Mouse (Mus musculus) yolk sac, embryonic 10.5 days (tissue): Measurements from ENCODE around the gene Rph3al.
A peak's percentile ranks its signal among the peaks of the same experiment; 100 is the strongest.

ENCODE experiments used
- DNase-seq: peaks from one replicate; pipeline ENCODE4 v3.0.0-alpha.2; 2017; ENCODE audit warnings: low spot score

The Rph3al gene

DNA sequence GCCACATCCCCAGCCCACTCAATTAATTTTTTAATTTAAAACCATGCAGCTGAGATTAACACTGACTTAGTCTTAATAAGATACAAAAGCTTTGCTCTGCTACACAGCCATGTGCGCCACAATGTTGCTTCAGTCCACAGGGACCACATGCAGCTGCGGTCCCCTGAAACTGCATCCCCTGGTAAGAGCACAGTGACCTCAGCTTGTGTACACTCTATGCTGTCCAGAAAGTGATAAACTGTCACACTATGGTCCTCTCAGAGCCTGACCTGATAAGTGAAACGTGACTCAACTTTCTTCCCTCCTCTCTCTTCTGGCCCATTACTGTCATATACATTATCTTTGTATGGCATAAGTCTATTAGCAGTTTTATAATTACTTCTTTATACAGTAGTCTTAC, 12.2 kb upstream of the Rph3al start:
- DNase-seq: no peak

DNA sequence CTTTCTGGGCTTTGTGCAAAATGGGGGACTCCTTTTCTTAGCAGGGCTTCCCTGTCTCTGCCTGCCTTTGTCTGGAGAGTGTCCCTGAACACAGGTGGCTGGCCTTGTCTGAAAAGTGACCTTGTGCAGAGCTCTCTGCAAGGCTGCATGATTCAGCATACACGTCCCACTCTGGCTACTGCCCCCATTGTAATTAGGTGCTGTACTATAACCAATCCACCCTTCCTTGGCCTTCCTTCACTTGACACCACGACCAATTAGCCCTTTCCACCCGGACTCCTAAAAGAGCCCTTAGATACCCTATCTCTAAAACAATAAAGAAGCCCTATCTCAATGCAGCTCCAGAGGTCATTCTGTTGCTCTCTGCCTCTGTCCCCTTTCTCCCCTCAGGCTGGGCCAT, 10.6 kb upstream of the Rph3al start:
- no peak for DNase-seq

DNA sequence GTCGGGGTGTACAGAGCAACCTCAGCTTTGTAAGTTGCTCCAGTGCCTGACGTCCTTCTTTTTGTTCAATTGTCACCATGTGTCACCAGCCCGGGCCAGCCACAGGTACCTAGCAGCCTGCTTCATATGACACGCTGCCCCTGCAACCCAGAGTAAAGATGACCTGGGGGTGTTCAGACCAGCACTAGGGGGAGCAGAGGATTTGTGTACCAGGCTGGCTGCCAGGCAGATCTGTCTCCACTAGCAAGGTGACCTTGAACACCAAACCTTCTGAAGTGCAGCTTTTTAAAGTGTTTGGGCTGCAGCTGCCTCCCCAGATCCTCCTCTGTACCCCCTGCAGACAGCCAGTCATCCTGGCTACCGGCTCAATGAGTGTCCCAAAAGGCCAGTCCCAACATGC, 9.0 kb upstream of the Rph3al start:
- DNase-seq: no peak

- DNase-seq: no peak
Observed at GRCm38 (mm10) chr11:75945805-75946450, 7.7 kb upstream of the Rph3al start.

- DNase-seq: peak; percentile 10
Observed at GRCm38 (mm10) chr11:75937370-75937871, 808 bp downstream of the Rph3al start.

GRCm38 (mm10) chr11:75935819-75936430, 2.3 kb downstream of the Rph3al start:
- DNase-seq: peak; percentile 25

GRCm38 (mm10) chr11:75934425-75934824, 3.8 kb downstream of the Rph3al start:
- DNase-seq: no peak

DNA sequence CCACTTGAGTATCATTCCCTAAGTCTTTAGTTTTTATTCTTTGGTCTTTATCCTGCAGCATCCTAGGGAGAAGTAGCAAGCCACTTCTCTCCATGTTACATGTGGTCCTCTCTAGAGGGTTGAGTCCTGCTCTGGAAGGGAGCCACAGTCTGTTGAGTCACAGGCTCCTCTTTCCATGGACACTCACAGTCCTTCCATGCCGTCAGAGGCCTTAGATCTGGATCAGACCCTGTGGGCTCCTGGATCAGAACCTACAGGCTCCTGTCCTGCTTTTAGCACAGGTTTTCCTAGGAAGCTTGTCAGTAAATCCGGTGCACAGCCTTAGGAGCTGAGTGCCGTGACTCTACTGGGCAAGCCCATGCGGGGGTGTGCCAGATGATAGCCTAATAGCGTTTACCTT, 4.9 kb downstream of the Rph3al start:
- no peak for DNase-seq

- DNase-seq: no peak
Observed at GRCm38 (mm10) chr11:75930911-75931678, 7.1 kb downstream of the Rph3al start.

- no peak for DNase-seq
Observed at GRCm38 (mm10) chr11:75930208-75930607, 8.0 kb downstream of the Rph3al start.

DNA sequence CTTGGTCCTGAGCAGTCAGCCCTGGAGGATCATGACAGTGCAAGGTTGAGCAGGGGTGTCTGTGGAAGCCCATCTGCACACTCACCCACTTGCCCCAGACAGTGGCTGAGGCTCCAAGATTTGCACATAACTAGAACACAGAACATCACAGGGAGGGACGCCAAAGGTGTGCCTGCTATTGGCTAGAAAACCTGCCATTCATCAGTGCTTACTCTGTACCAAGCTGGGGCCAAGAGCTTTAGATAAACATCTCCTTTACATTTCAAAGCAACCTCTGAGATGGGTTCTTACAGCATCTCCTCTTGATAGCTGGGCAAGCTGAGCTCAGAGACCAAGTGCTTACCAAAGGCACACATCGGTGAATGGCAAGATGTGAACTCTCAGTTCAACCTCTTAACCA, 10.3 kb downstream of the Rph3al start:
- DNase-seq: no peak

GRCm38 (mm10) chr11:75926431-75927312, 11.6 kb downstream of the Rph3al start:
- no peak for DNase-seq

DNA sequence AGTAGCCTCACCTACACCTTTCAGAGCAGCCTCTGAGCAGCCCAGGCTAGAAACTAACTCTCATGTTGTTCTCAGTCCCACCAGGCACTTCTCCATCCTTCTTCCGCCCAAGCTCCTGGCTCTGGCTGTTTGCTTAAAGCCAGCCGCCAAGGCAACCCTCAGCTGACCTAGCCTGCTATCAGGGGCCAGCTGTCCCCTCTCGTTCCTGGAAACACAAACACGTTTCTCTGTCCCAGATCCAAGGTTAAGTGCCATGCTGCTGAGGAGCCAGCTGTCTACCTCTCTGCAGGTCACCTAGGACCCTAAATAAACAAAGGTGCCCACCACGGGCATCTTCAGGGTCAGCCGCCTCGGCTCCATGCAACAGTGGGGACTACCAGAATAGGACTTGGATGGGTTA, 12.4 kb downstream of the Rph3al start:
- no peak for DNase-seq

DNA sequence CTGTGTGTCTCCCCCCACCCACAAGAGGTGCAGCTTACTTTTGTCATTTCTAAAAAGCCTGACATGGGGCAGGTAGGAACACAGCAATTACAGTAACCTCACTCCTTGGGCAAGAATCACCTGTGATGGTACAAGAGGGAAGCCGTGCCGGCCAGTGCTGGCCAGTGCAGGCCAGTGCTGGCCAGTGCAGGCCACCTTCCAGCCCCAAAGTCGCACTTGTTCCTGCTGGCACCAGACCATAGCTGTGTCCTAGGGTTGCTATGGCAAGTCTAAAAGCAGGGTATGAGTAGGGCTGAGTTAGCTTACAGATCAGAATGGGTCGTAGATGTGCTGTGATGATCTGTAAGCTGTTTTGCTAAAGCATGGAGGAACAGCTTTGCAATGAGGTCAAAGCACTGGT, 15.5 kb downstream of the Rph3al start:
- no peak for DNase-seq

DNA sequence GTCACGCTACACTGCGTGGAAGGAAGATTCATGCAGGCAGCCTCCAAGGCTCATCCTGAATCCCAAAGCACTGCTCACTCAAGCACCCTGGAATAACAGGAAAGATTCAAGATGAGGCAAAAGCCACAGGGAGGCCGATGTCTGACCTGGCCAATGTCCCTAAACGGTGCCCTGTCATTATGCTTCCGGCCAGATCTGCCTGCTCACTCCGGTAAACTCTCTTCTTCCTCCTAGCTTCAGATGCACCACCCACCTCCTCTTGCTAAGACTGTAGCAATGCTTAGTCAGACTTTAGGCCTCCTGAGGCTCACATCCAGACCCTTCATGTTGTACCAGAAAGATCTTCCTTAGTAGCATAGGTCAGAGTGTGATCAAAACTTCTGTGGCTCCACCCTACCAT, 19.1 kb downstream of the Rph3al start:
- DNase-seq: no peak

DNA sequence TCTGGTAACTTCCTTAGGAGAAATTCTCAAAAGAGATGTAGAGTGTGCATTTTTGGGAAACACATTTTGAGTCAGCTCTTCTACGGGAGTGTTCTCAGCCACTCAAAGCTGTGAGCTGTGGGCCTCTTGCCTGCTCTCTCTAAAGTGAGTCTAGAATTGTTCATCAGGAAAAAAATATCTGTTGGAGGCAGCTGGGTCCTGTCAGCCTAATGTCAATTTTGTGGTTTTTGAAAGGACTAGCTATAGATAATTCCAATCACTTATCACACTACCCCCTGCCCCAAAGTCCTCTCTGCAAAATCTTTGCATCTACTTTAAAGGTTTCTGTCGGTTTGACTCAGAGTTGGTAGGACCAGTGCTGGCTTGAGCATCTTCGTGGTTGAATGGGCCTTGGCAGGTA, 20.9 kb downstream of the Rph3al start:
- DNase-seq: no peak

DNA sequence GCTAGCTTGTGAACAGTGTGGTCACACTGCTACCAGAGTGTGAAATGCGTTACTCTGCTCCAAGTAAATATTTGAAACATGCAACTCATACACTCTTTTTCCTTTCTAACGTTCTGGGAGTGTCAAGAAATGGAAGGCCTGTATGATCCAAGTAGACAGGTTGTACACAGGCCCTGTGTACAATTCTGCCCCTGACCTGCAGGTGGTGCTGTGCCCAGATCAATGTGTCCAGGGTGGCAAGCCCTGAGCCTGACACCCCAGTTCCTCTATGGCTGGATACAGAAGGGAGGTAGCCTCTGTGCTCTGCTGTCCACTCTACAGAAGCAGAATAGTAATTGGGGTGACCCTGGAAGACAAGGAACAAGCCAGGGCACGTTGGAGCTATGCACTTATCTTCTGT, 24.3 kb downstream of the Rph3al start:
- DNase-seq: no peak

- DNase-seq: no peak
Observed at GRCm38 (mm10) chr11:75912944-75913657, 25.1 kb downstream of the Rph3al start.

DNA sequence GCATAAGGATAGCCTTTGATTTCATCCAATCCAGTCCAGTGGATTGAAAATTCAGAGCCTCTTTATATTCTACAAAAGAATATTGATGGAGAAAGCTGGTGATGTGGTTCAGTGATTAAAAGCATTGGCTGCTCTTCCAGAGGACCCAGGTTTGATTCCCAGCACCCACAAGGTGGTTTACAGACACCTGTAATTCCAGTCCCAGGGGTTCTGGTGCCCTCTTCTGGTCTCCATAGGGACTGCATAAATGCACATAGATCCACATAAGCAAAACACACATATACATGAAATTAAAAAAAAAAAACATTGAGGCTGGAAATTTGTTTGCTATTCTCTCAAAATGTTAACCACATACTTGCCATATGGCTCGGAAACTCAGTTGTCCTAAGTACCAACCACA, 26.3 kb downstream of the Rph3al start:
- DNase-seq: no peak

DNA sequence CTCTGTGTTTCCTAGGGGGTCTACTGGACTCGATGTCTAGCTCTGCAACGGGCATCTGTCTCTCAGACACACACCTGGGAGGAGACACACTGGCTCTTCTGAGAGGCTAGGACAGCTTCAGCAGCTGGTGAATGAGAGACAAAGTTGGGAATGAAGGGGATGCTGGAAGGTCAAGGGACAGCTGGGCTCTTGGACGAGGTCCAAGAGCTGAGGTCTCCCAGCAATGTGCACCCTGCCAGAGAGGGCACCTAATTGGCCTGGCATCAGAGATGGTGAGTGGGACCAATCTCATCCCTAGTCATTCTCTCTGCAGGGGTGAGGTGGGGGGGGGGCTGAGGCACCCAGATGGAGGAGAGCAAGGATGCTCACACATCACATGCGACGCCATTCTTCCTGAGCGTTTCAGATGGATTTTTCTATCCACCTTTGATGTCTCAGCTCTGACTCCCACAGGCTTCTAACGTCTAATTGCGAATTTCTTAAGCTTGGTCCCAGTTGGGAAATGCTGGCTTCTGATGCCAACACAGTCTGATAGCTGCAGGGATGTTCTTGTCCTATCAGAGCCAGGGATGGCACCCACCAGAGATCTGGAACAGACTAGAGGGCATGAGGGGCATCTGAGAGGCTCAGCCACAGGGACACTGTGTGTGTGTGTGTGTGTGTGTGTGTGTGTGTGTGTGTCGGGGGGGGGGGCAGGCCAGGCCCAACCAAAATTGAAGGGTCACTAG, 28.4 kb downstream of the Rph3al start:
- DNase-seq: no peak

GRCm38 (mm10) chr11:75907406-75907805, 30.8 kb downstream of the Rph3al start:
- DNase-seq: no peak
